ENCODE assay signal across 18 mouse cellular contexts in genomic region chr6:48578736-48579135, GRCm38 (mm10). TPM values are rescaled to one million over a fixed set of nuclear protein-coding genes. Genes with fewer than 3 reads are reported as not detected.
DNase-seq lines count a peak whose midpoint lies in the region; ATAC-seq and TF ChIP-seq lines count a peak whose summit lies in the region.
"Had no signal": no experiment of that assay in that cellular context is flagged by ENCODE, and none has a peak within 500 bp of the region (broad histone marks: within the 10 kb centered on the region; RNA-seq: fewer than 3 reads in every experiment).

No protein-coding gene starts in this region.

- peak overlapping the region; percentile 74 for H3K27ac ChIP-seq in heart, embryonic 12.5 days (ENCODE audit: poor library complexity, severe bottlenecking)
- peak overlapping the region; percentile 12; the same call in 1 of the 2 replicates for H3K27ac ChIP-seq in layer of hippocampus, adult 2 months
- H3K27ac ChIP-seq in intestine, postnatal 0 days (ENCODE audit: low read depth, low read length) = 0 out of 2 replicates have a peak overlapping the region, but pooled peaks have one; percentile 46
- H3K27ac ChIP-seq: neural tube, embryonic 12.5 days had no signal

- H3K27me3 ChIP-seq in heart, embryonic 12.5 days (replicated peaks) = no peaks in the 10 kb centered on the region
- H3K27me3 ChIP-seq in intestine, postnatal 0 days (replicated peaks; ENCODE audit: control insufficient read depth, insufficient read depth, low read length) = no peaks in the 10 kb centered on the region
- H3K27me3 ChIP-seq: neural tube, embryonic 12.5 days; Patski had no signal

- H3K9ac ChIP-seq in heart, embryonic 12.5 days = no peak overlapping the region
- H3K9ac ChIP-seq in intestine, postnatal 0 days (ENCODE audit: low read depth, low read length) = no peak overlapping the region
- H3K9ac ChIP-seq: neural tube, embryonic 12.5 days had no signal

- WGBS in heart, embryonic 12.5 days = 48% methylated on average over 5 of the region's 5 CpGs
- WGBS in intestine, postnatal 0 days = 43% methylated on average over 5 of the region's 5 CpGs

- no peak overlapping the region for H3K4me2 ChIP-seq in heart, embryonic 12.5 days
- no peak overlapping the region for H3K4me2 ChIP-seq in intestine, postnatal 0 days (replicated peaks; ENCODE audit: low read depth)
- H3K4me2 ChIP-seq: neural tube, embryonic 12.5 days had no signal

- TF ChIP-seq CTCF in layer of hippocampus, adult 2 months (conservative IDR thresholded peaks at IDR 0.05) = no peak
- TF ChIP-seq CTCF in intestine, postnatal 0 days (IDR thresholded peaks at IDR 0.05; ENCODE audit: low read depth) = no peak

- no peaks in the 10 kb centered on the region for H3K36me3 ChIP-seq in heart, embryonic 12.5 days
- no peaks in the 10 kb centered on the region for H3K36me3 ChIP-seq in intestine, postnatal 0 days (ENCODE audit: control insufficient read depth, insufficient read depth)
- H3K36me3 ChIP-seq: neural tube, embryonic 12.5 days had no signal

- DNase-seq in heart, adult 9 months (ENCODE audit: low spot score in 2 of 2) = no peak
- DNase-seq in layer of hippocampus, adult 2 months (ENCODE audit: low spot score in 2 of 2) = no peak
- no peak for DNase-seq in layer of hippocampus, adult 9-11 months
- peak; percentile 69 for DNase-seq in adipocyte (ENCODE audit: low spot score)
- no peak for DNase-seq in cerebellum, postnatal 36 days
- no peak for DNase-seq in layer of hippocampus, adult 11-12 months (ENCODE audit: low spot score)
- DNase-seq: cerebellum, adult 18-20 months; left cerebral cortex, postnatal 4 days; midbrain, embryonic 14.5 days; thymus, adult 2 months had no signal

- no peak overlapping the region for H3K4me3 ChIP-seq in heart, embryonic 12.5 days
- no peak overlapping the region for H3K4me3 ChIP-seq in layer of hippocampus, adult 2 months
- H3K4me3 ChIP-seq in intestine, postnatal 0 days (ENCODE audit: low read depth, low read length) = no peak overlapping the region
- H3K4me3 ChIP-seq: neural tube, embryonic 12.5 days had no signal

- H3K9me3 ChIP-seq in heart, embryonic 12.5 days (replicated peaks) = no peaks in the 10 kb centered on the region
- H3K9me3 ChIP-seq in intestine, postnatal 0 days (ENCODE audit: control insufficient read depth) = no peaks in the 10 kb centered on the region
- H3K9me3 ChIP-seq: neural tube, embryonic 12.5 days had no signal

- H3K4me1 ChIP-seq in heart, embryonic 12.5 days (replicated peaks) = peaks cover 39% of the 10 kb centered on the region
- no peaks in the 10 kb centered on the region for H3K4me1 ChIP-seq in intestine, postnatal 0 days (replicated peaks; ENCODE audit: control insufficient read depth, insufficient read depth, low read length)
- H3K4me1 ChIP-seq: neural tube, embryonic 12.5 days had no signal

- ATAC-seq in heart, embryonic 12.5 days (ENCODE audit: insufficient number of reproducible peaks, low FRiP score) = no peak
- ATAC-seq in intestine, postnatal 0 days = no peak

RNA-seq across cellular contexts. Expression of gene Rarres2, which starts 6.1 kb away (rescaled TPM):
- 24.7 and 26.4 TPM in 2 replicates for polyA plus RNA-seq in heart, embryonic 12.5 days (2016; fragmentation: Nextera tagmentation; extraction: Ambion mirVana)
- 10 to 100 TPM; 11.4 to 16.0 TPM for total RNA-seq in layer of hippocampus, adult 2 months (2021)
- polyA plus RNA-seq in intestine, postnatal 0 days (2015; fragmentation: Nextera tagmentation; extraction: Ambion mirVana) = 154 and 162 TPM in 2 replicates
- total RNA-seq: granulocyte monocyte progenitor cell, adult 5-6 weeks had no signal

RNA-seq across cellular contexts. Expression of gene Gm45021, which starts 10.7 kb away (rescaled TPM):
- polyA plus RNA-seq in heart, embryonic 12.5 days (2016; fragmentation: Nextera tagmentation; extraction: Ambion mirVana) = 1.5 TPM in 1 of 2 replicates, not detected in the other
- not detected for total RNA-seq in layer of hippocampus, adult 2 months (2021)
- not detected in 2 replicates for polyA plus RNA-seq in intestine, postnatal 0 days (2015; fragmentation: Nextera tagmentation; extraction: Ambion mirVana)
- total RNA-seq: adrenal gland, postnatal 36 days; granulocyte monocyte progenitor cell, adult 5-6 weeks; left cerebral cortex, postnatal 4 days had no signal
- polyA plus RNA-seq: liver, embryonic 16.5 days; midbrain, embryonic 14.5 days; neural tube, embryonic 12.5 days; Patski; spleen, adult 2 months; thymus, adult 2 months had no signal

RNA-seq across cellular contexts. Expression of gene Repin1, which starts 14.9 kb away (rescaled TPM):
- polyA plus RNA-seq in heart, embryonic 12.5 days (2016; fragmentation: Nextera tagmentation; extraction: Ambion mirVana) = 32.1 and 32.7 TPM in 2 replicates
- total RNA-seq in layer of hippocampus, adult 2 months (2021) = 10 to 100 TPM; 48.6 to 53.1 TPM
- 11.3 and 12.0 TPM in 2 replicates for polyA plus RNA-seq in intestine, postnatal 0 days (2015; fragmentation: Nextera tagmentation; extraction: Ambion mirVana)

RNA-seq across cellular contexts. Expression of gene Gm44965, which starts 15.0 kb away (rescaled TPM):
- not detected in 2 replicates for polyA plus RNA-seq in heart, embryonic 12.5 days (2016; fragmentation: Nextera tagmentation; extraction: Ambion mirVana)
- total RNA-seq in layer of hippocampus, adult 2 months (2021) = not detected
- polyA plus RNA-seq in intestine, postnatal 0 days (2015; fragmentation: Nextera tagmentation; extraction: Ambion mirVana) = not detected in 2 replicates
- total RNA-seq: adrenal gland, postnatal 36 days; granulocyte monocyte progenitor cell, adult 5-6 weeks; left cerebral cortex, postnatal 4 days had no signal
- polyA plus RNA-seq: liver, embryonic 16.5 days; midbrain, embryonic 14.5 days; neural tube, embryonic 12.5 days; spleen, adult 2 months; thymus, adult 2 months had no signal

RNA-seq across cellular contexts. Expression of gene Zfp775, which starts 23.1 kb away (rescaled TPM):
- 5.6 and 5.8 TPM in 2 replicates for polyA plus RNA-seq in heart, embryonic 12.5 days (2016; fragmentation: Nextera tagmentation; extraction: Ambion mirVana)
- total RNA-seq in layer of hippocampus, adult 2 months (2021) = 10 to 100 TPM in 1 of 2 experiments, 1 to 10 TPM in 1; 7.9 to 10.4 TPM
- polyA plus RNA-seq in intestine, postnatal 0 days (2015; fragmentation: Nextera tagmentation; extraction: Ambion mirVana) = 2.2 TPM in 2 replicates

Comparison
In these comparisons a context has a peak if more than half of its experiments do, and no peak if none do; other contexts are left out.
1. H3K27ac ChIP-seq: peak in every context shown above with its lines; median percentile 74 in heart, embryonic 12.5 days; 46 in intestine, postnatal 0 days; 12 in layer of hippocampus, adult 2 months.